Mouse (Mus musculus): Measurements from ENCODE around the gene Ptpn7.

- TF ChIP-seq CTCF (IDR thresholded peaks at IDR 0.05; ENCODE audit: borderline replicate concordance, control insufficient read depth, extremely low read depth, insufficient read depth, low read length, poor library complexity) (peak; percentile 64; the same call in 1 of the 2 replicates), POLR2A (IDR thresholded peaks at IDR 0.05; ENCODE audit: control insufficient read depth, extremely low read depth, insufficient read depth, low read length, poor library complexity) (no peak)
Observed at GRCm38 (mm10) chr1:135154411-135154959, 22.0 kb downstream of the Ptpn7 start.
